Mouse (Mus musculus): ENCODE results near the gene Zzef1.

- TF ChIP-seq CTCF (conservative IDR thresholded peaks at IDR 0.05; ENCODE audit: insufficient read depth, insufficient read length, low read depth, low read length) = no peak; the same call in 1 of the 2 replicates
- no peak for TF ChIP-seq POLR2A (IDR thresholded peaks at IDR 0.05; ENCODE audit: low read depth, low read length)
Observed at GRCm38 (mm10) chr11:72751956-72752355, 44.1 kb upstream of the Zzef1 start.
